Comparison of ENCODE assay signal across 9 mouse cellular contexts in the genomic region with DNA sequence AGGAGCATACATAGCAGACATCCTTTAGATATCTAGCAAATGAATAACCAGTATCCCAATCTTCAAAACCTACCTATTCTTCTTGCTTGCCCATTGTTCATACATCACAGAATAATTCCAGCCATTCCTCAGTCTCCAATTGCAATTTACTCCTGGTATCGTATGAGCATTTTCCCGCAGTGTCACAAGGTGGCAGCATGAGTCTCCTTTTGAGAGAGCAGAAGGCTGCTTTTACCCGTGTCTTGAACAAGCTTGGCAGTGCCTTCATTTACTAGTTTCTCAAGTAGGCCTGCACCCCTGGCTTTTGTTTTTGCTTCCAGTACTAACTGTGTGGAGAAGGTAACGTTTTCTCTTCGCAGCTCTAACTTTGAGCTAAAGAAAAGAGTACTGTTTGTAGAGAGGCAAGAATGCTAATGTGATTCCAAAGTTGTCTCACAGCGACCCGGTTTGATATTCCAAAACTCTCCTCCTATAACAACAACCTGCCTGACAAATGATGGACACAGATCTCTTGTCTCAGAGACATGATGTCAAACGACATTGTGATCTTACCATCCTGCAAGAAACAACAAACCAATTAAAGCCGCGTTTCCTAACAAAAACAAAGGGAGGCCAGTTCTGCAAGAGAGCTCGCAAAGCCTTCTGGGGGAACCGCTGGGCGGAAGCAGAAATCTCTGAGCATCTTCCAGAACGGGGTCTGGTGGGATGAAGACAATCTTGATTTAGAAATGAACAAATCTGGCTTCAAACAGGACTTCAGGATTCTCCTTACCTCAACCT. TPM values are rescaled to one million over a fixed set of nuclear protein-coding genes. Genes with fewer than 3 reads are reported as not detected.
A peak's percentile ranks its signal among the peaks of the same experiment; 100 is the strongest.
DNase-seq lines count a peak whose midpoint lies in the region; ATAC-seq and TF ChIP-seq lines count a peak whose summit lies in the region.
"Had no signal": no experiment of that assay in that cellular context is flagged by ENCODE, and none has a peak within 500 bp of the region (broad histone marks: within the 10 kb centered on the region; RNA-seq: fewer than 3 reads in every experiment).

No protein-coding gene starts in this region.

- H3K27me3 ChIP-seq in liver, embryonic 14.5 days (ENCODE audit: control insufficient read depth, insufficient read depth, low read length) = no peaks in the 10 kb centered on the region
- H3K27me3 ChIP-seq: embryonic facial prominence, embryonic 13.5 days had no signal

- H3K4me1 ChIP-seq in cortical plate, adult 2 months (ENCODE audit: control insufficient read depth, insufficient read depth, low read length) = no peaks in the 10 kb centered on the region; the same call in 1 of the 2 replicates
- H3K4me1 ChIP-seq in liver, embryonic 14.5 days (replicated peaks; ENCODE audit: control insufficient read depth in 2 of 2, insufficient read depth in 2 of 2, low read length in 1 of 2) = no peaks in the 10 kb centered on the region

- no peaks in the 10 kb centered on the region for H3K36me3 ChIP-seq in liver, embryonic 14.5 days (replicated peaks; ENCODE audit: control insufficient read depth, insufficient read depth, low read depth)
- H3K36me3 ChIP-seq: embryonic facial prominence, embryonic 13.5 days had no signal

- no peak overlapping the region for H3K9ac ChIP-seq in liver, embryonic 14.5 days (replicated peaks)
- H3K9ac ChIP-seq: embryonic facial prominence, embryonic 13.5 days had no signal

- peak; percentile 56 for DNase-seq in 416B (ENCODE audit: low read depth)
- peak; percentile 87 for DNase-seq in R1 (ENCODE audit: low read depth, low spot score)
- DNase-seq in gastrocnemius, postnatal 14 days = peak; percentile 71
- DNase-seq in kidney, postnatal 14 days = peak; percentile 86
- DNase-seq in liver, embryonic 14.5 days (ENCODE audit: low read depth in 3 of 3, low spot score in 3 of 3) = no peak
- peak; percentile 70 for DNase-seq in ovary, postnatal 36 days (ENCODE audit: low spot score)
- peak; percentile 69 to 79 for DNase-seq in urinary bladder, postnatal 36 days (ENCODE audit: low spot score in 2 of 2)

- TF ChIP-seq CTCF in cortical plate, adult 2 months (IDR thresholded peaks at IDR 0.05; ENCODE audit: extremely low read depth, insufficient read depth, low read length) = peak; percentile 99
- peak; percentile 60 for TF ChIP-seq CTCF in liver, embryonic 14.5 days (IDR thresholded peaks at IDR 0.05; ENCODE audit: low read depth)

- no peak overlapping the region for H3K27ac ChIP-seq in cortical plate, adult 2 months (ENCODE audit: insufficient read depth, low read length)
- no peak overlapping the region for H3K27ac ChIP-seq in liver, embryonic 14.5 days
- H3K27ac ChIP-seq: embryonic facial prominence, embryonic 13.5 days had no signal

- TF ChIP-seq POLR2A in cortical plate, adult 2 months (IDR thresholded peaks at IDR 0.05; ENCODE audit: extremely low read depth, insufficient read depth, low read length) = no peak

- ATAC-seq in liver, embryonic 14.5 days (ENCODE audit: insufficient read depth) = no peak

- 37% methylated on average over 14 of the region's 14 CpGs for WGBS in liver, embryonic 14.5 days (ENCODE audit: insufficient replicate concordance)

- H3K4me2 ChIP-seq in liver, embryonic 14.5 days (ENCODE audit: low read depth) = no peak overlapping the region
- H3K4me2 ChIP-seq: embryonic facial prominence, embryonic 13.5 days had no signal

- no peaks in the 10 kb centered on the region for H3K9me3 ChIP-seq in liver, embryonic 14.5 days (ENCODE audit: control insufficient read depth, low read length)
- H3K9me3 ChIP-seq: embryonic facial prominence, embryonic 13.5 days had no signal

- intact Hi-C loops in gastrocnemius, postnatal 14 days (cut with DNase I; ENCODE audit: low total_unique reads) = loop anchor here (10.0 kb wide), 1 partner anchor 763 kb away; no protein-coding TSS in a partner anchor

- no peak for TF ChIP-seq EP300 in liver, embryonic 14.5 days (IDR thresholded peaks at IDR 0.05; ENCODE audit: low read depth)

- no peak overlapping the region for H3K4me3 ChIP-seq in cortical plate, adult 2 months (ENCODE audit: insufficient read depth, low read length)
- H3K4me3 ChIP-seq in liver, embryonic 14.5 days (ENCODE audit: insufficient read depth in 1 of 2, low read depth in 2 of 2, low read length in 2 of 2) = no peak overlapping the region
- H3K4me3 ChIP-seq: embryonic facial prominence, embryonic 13.5 days had no signal

RNA-seq across cellular contexts. Expression of a gene that starts 5.0 kb away (rescaled TPM):
- polyA plus RNA-seq in cortical plate, adult 2 months (2012; rRNA removed) = 258 and 263 TPM in 2 replicates
- total RNA-seq in gastrocnemius, postnatal 14 days (2021) = 10 to 100 TPM; 62.1 to 63.0 TPM
- polyA plus RNA-seq in liver, embryonic 14.5 days (2012; rRNA removed) = 5.6 and 5.7 TPM in 2 replicates
- polyA plus RNA-seq in liver, embryonic 14.5 days (2014; fragmentation: Nextera tagmentation; extraction: Ambion mirVana) = 7.0 and 9.6 TPM in 2 replicates

RNA-seq across cellular contexts. Expression of a gene that starts 42.4 kb away (rescaled TPM):
- polyA plus RNA-seq in cortical plate, adult 2 months (2012; rRNA removed) = 13.8 and 14.2 TPM in 2 replicates
- 10 to 100 TPM; 88.8 to 96.3 TPM for total RNA-seq in gastrocnemius, postnatal 14 days (2021)
- 0.12 and 0.17 TPM in 2 replicates for polyA plus RNA-seq in liver, embryonic 14.5 days (2012; rRNA removed)
- 0.19 and 0.40 TPM in 2 replicates for polyA plus RNA-seq in liver, embryonic 14.5 days (2014; fragmentation: Nextera tagmentation; extraction: Ambion mirVana)

Comparison
In these comparisons a context has a peak if more than half of its experiments do, and no peak if none do; other contexts are left out.
1. DNase-seq: peak in 416B (single experiment), R1 (single experiment), gastrocnemius, postnatal 14 days (single experiment), kidney, postnatal 14 days (single experiment), ovary, postnatal 36 days (single experiment) and urinary bladder, postnatal 36 days (2 of 2); none in liver, embryonic 14.5 days (0 of 3).
2. RNA of a gene that starts 5.0 kb away (polyA plus RNA-seq): 258 to 263 TPM in cortical plate, adult 2 months; 5.6 to 9.6 TPM in liver, embryonic 14.5 days; every median in the first group is over 10 times any median in the second.
3. RNA of a gene that starts 42.4 kb away (polyA plus RNA-seq): 13.8 to 14.2 TPM in cortical plate, adult 2 months; 0.12 to 0.40 TPM in liver, embryonic 14.5 days; every median in the first group is over 10 times any median in the second.